Mouse (Mus musculus): ENCODE measurements around the gene Mea1. TPM values are rescaled to one million over a fixed set of nuclear protein-coding genes. Genes with fewer than 3 reads are reported as not detected.

Mea1 gene
- 133 and 151 TPM in 2 replicates for polyA plus RNA-seq (2015; fragmentation: Nextera tagmentation; extraction: Ambion mirVana)

DNA sequence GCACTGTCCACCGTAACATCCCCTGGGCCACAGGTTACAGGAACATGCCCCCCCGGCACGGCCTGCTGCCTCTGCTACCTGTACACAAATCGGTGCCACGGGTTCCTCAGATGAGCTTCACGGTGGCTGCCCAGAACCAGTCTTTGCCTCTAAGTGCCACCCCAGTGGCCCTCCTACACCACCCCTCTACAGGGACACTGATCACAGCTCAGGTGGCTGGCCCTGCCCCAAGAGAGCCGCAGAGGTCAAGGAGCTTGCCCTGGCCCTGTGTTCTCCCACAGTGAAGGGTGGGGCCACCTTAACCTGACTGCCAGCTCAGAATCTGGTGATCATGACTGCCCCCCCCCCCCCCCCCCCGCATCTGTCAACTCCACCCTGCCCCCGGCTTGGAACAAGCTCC is at the start of gene Mea1:
TSS of gene Mea1 (plus strand) at position 378 of the 400 bp plus-strand sequence.
- Histone ChIP-seq H3K36me3 (peaks cover 32% of the 10 kb centered on the region), H3K27me3 (replicated peaks) (no peaks in the 10 kb centered on the region), H3K4me3 (replicated peaks) (peak within 1 kb of the TSS; percentile 89), H3K27ac (no peak within 1 kb of the TSS; the same call in 1 of the 2 replicates), H3K4me2 (replicated peaks) (peak within 1 kb of the TSS; percentile 71), H3K9ac (peak within 1 kb of the TSS; percentile 76), H3K4me1 (replicated peaks) (peaks cover 36% of the 10 kb centered on the region), H3K9me3 (no peaks in the 10 kb centered on the region)
- 82% methylated on average over 8 of the region's 9 CpGs for WGBS
- ATAC-seq = no peak

DNA sequence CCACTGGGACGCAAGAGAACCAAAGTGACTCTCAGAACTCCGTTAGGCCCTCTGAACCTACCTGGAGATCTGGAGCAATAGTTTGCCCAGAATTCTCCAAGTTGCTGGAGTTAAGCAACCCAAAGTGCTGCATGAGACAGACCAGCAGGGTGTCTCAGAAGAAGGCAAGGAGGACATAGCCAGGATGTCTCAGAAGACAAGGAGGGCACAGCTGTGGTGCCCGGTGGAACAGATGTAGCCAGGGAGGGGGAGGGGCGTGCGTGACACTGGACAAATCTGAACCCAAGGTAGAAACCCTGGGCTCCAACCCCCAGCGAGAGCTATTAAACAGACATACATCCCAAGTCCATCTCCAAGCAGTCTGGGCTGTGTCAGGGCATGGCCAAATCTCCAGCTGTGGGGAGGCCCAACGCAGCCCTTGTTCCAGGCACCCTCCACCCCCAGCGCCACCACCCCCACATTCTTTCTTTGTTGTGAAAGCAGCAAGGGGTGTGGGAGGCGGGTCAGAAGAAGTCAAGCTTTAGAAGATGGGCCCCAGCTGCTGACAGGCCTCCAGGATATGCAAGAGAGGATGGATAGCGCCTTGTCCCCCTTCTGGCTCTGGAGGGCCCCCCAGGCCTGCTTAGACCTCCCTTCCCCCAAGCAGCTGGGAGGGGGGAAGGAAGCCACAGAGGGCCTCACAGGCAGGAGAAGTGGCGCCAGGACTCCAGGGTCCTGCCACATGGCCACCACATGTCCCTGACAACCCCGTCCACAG is 48.7 kb upstream of the Mea1 start:
- Histone ChIP-seq H3K36me3 (peaks cover 4% of the 10 kb centered on the region), H3K4me1 (replicated peaks) (peaks cover 31% of the 10 kb centered on the region), H3K4me2 (replicated peaks) (peak overlapping the region; percentile 77), H3K27me3 (replicated peaks) (no peaks in the 10 kb centered on the region), H3K9me3 (no peaks in the 10 kb centered on the region), H3K9ac (peak overlapping the region; percentile 34; the same call in 1 of the 2 replicates), H3K4me3 (replicated peaks) (peak overlapping the region; percentile 95), H3K27ac (peak overlapping the region; percentile 95)
- ATAC-seq = peak; percentile 81
- 12% methylated on average over 12 of the region's 12 CpGs for WGBS

DNA sequence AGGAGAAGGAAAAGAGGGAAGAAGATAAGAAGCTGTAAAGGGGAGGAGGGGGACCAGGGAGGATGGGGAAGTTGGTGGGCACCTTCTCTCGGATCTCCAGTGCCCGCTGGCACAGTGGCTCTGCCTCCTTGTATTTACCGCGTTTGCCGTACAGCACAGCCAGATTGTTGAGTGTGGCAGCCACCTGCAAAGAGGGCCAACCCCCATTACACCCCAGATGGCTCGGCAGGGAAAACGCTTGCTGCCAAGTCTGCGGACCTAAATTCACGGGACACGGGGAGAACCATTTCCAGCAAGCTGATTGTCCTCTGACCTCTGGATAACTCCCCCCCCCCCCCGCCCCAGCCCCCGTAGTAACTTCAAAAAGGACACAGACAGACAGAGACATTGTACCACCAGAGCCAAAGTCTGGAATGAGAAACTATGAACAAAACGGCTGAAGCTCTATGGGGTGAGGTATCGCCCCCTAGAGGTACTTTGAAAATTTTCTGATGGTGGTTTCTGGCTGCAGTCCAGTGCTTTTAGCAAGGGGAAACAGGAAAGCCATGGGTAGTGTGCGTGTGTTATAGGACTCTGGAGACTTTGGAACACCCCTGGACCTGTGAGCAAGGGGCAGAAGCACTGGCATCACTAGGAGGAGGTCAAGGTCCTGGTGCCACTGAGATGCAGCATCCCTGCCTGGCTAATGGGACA is 41.6 kb upstream of the Mea1 start:
- peak; percentile 48 for ATAC-seq
- H3K4me3 ChIP-seq (replicated peaks) = no peak overlapping the region

DNA sequence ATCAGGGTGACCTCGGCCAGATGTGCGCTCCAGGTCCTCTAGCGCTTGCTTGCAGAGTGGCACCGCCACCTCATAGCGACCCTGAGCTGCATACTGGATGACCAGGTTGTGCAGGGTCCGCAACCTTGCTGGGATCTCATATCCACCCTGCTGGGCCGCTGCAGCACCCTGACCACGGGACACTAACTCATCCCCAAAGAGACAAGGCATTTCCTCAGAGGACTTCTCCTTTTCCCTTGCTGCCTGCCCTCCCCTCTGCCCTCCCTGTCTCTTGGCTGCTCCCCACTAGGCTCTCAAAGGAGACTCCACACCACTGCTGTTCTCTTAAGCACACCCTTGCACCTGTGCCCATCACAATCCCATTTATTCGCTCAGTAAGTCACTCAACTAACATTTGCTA is 38.7 kb upstream of the Mea1 start:
- Histone ChIP-seq H3K9me3 (no peaks in the 10 kb centered on the region), H3K27ac (no peak overlapping the region), H3K4me1 (replicated peaks) (peaks cover 6% of the 10 kb centered on the region), H3K4me3 (replicated peaks) (no peak overlapping the region), H3K4me2 (replicated peaks) (no peak overlapping the region), H3K9ac (no peak overlapping the region), H3K36me3 (peaks cover 32% of the 10 kb centered on the region), H3K27me3 (replicated peaks) (no peaks in the 10 kb centered on the region)
- ATAC-seq = no peak
- WGBS = 79% methylated on average over 9 of the region's 9 CpGs

More for the DNA sequence above, 41.6 kb upstream of the Mea1 start:
- Histone ChIP-seq H3K9me3 (no peaks in the 10 kb centered on the region), H3K27ac (no peak overlapping the region), H3K4me1 (replicated peaks) (no peaks in the 10 kb centered on the region; the same call in 1 of the 2 replicates), H3K36me3 (peaks cover 34% of the 10 kb centered on the region), H3K4me2 (replicated peaks) (0 out of 2 replicates have a peak overlapping the region, but pooled peaks have one; percentile 24), H3K27me3 (replicated peaks) (no peaks in the 10 kb centered on the region), H3K9ac (no peak overlapping the region)
- WGBS = 28% methylated on average over 15 of the region's 15 CpGs

DNA sequence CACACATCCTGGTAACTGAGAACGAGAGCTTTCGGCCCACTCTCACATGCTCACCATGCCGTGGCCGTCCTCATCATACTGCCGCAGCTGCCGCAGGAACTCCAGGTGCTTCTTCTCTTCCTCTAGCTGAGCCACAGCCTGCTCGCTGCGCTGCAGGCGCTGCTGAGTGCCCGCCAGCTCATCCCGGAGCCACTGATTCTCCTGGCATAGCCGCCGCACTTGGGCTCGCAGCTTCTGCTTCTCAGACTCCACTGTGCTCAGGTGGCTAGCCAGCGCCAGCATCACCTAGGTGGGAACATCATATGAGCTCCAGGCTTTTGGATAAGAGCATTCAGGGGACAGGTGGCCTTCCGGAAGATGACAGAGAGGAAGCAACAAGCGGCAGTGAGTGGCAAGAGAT is 36.5 kb upstream of the Mea1 start:
- Histone ChIP-seq H3K4me3 (replicated peaks) (no peak overlapping the region), H3K4me2 (replicated peaks) (no peak overlapping the region), H3K27me3 (replicated peaks) (no peaks in the 10 kb centered on the region), H3K9me3 (no peaks in the 10 kb centered on the region), H3K36me3 (peaks cover 23% of the 10 kb centered on the region; the same call in 1 of the 2 replicates), H3K9ac (no peak overlapping the region), H3K4me1 (replicated peaks) (peaks cover 15% of the 10 kb centered on the region), H3K27ac (no peak overlapping the region)
- ATAC-seq = no peak
- 89% methylated on average over 17 of the region's 17 CpGs for WGBS

DNA sequence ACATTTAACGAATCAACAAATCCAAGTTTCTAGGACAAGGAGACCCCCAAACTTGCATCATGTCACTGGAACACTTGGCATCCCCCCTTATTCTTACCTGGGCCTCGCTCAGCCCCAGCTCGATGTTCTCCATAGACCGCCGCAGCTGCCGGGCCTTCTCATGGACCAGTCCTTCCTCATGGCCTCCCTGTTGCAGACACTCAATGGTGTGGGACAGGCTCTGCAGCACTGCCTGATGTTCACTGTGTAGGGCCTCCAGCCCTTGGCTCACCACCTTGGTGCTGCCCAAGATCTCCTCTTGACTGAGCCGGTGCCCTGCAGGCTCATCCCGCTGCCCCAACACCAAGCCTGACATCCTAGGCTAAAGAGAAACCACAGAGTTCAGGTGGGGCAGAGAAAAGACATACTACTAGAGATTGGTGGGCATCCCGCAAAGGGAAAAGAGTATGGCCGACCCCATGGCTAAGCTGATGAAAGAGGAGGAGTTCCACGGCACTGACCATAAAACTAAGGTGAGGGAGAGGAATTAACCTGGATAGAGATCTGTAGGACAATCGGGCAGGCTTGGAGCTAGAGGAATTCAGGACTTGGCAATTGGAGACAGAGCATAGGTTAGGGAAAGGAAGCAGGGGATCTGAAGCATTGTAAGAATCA is 34.3 kb upstream of the Mea1 start:
- peak overlapping the region; percentile 85 for H3K4me3 ChIP-seq (replicated peaks)
- H3K9me3 ChIP-seq = no peaks in the 10 kb centered on the region
- WGBS = 75% methylated on average over 12 of the region's 12 CpGs
- H3K27me3 ChIP-seq (replicated peaks) = no peaks in the 10 kb centered on the region
- H3K4me1 ChIP-seq (replicated peaks) = peaks cover 17% of the 10 kb centered on the region
- peak overlapping the region; percentile 55 for H3K9ac ChIP-seq
- peaks cover 27% of the 10 kb centered on the region; the same call in 1 of the 2 replicates for H3K36me3 ChIP-seq
- peak overlapping the region; percentile 84 for H3K27ac ChIP-seq
- H3K4me2 ChIP-seq (replicated peaks) = peak overlapping the region; percentile 75
- ATAC-seq = no peak

DNA sequence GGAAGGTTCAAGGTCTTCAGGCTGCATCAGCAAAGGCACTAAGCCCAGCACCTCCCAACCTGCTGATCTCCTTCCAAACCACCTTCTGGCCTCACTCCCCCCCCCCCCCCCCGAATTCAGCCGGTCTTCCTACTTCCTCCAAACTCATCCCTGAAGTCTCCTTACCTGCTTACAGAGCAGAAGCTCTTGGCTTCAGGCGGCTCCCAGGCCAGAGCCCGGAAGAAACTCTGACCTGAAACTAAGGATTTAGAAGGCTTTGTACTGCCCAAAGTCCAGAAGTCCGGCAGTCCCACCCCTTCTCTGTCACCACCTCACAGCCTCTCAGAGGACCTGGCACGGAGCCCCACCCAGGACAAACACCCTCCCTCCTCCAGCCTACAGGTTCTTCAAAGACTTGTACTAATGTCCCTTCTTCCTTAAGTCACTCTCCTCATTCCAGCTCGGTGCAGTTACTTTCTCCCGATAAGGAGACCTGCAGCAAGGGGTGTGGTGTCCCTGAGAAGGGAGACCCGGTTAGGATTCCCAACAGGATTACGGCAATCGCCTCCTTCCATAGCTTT is 33.6 kb upstream of the Mea1 start:
- Histone ChIP-seq H3K9ac (peak overlapping the region; percentile 55), H3K36me3 (peaks cover 22% of the 10 kb centered on the region; the same call in 1 of the 2 replicates), H3K4me1 (replicated peaks) (peaks cover 21% of the 10 kb centered on the region), H3K9me3 (no peaks in the 10 kb centered on the region), H3K4me3 (replicated peaks) (peak overlapping the region; percentile 85), H3K27ac (peak overlapping the region; percentile 84), H3K27me3 (replicated peaks) (no peaks in the 10 kb centered on the region), H3K4me2 (replicated peaks) (peak overlapping the region; percentile 75)
- peak; percentile 82 for ATAC-seq
- 9% methylated on average over 11 of the region's 11 CpGs for WGBS

DNA sequence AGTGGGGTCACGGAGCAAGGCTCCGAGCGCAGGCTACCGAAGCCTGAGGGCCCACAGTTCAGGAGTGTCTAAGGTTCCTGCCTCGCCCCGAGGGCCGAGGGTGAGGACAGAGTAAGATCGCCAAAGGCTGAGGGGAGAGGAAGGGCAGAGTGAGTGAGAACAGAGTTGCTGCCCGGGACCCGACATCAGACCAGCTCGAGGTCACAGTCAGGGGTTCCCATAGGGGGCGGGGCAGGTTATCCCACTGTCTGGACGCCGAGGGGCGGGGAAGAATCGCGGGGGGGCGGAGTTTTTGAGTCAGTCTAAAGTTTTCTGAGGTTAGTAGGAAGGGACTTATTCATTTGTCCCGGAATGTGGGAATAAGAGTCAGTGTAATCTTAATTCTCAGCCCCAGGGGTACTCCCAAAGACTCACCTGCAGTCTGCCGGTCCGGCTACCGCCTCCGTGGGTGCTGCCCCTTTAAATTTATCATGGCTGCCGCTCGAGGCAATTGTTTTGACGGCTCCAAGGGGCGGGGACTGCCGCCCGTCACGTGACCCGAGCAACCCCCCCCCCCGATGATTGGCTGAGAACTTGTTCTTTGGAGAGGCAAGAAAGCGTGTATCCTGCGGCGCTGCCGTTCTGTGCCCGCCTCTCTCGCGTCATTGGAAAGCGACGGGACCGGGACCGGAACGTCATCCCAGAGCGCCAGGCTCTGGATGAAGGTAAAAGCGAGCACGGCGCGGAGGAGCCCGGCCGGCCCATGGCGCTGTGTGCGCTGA is 32.9 kb upstream of the Mea1 start, which contains the start of the genes Klc4 and Mrpl2:
TSS of gene Klc4 (minus strand) at position 462 of the 761 bp plus-strand sequence.
TSS of gene Mrpl2 (plus strand) at position 669 of the 761 bp plus-strand sequence.
- WGBS = under 1% methylated on average over 53 of the region's 53 CpGs

DNA sequence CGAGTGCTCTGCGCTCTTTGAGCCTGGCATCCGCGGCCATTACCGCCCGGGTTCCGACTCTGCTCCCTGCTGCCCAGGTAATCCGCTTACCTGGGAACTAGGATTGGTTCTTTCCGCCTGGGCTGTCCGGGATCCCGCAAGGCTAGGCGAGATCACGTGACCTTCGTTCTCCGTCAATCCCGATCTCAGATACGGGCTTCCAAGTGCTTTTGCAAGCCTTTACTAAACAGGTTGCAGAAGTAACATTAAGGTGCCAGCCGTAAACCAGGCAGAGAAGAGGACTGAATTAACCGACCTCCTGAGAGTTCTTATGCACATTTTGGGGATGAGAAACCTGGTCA is 32.3 kb upstream of the Mea1 start:
- peaks cover 11% of the 10 kb centered on the region; the same call in 1 of the 2 replicates for H3K36me3 ChIP-seq
- peak overlapping the region; percentile 85 for H3K4me3 ChIP-seq (replicated peaks)
- H3K4me2 ChIP-seq (replicated peaks) = peak overlapping the region; percentile 73
- ATAC-seq = peak; percentile 26
- peak overlapping the region; percentile 92 for H3K9ac ChIP-seq
- H3K4me1 ChIP-seq (replicated peaks) = peaks cover 27% of the 10 kb centered on the region
- no peaks in the 10 kb centered on the region for H3K27me3 ChIP-seq (replicated peaks)
- peak overlapping the region; percentile 89 for H3K27ac ChIP-seq
- H3K9me3 ChIP-seq = no peaks in the 10 kb centered on the region
- under 1% methylated on average over 19 of the region's 19 CpGs for WGBS

More for the DNA sequence above, 32.9 kb upstream of the Mea1 start, which contains the start of the genes Klc4 and Mrpl2:
- peak within 1 kb of the TSS; percentile 75 for H3K4me2 ChIP-seq (replicated peaks)
- peaks cover 16% of the 10 kb centered on the region; the same call in 1 of the 2 replicates for H3K36me3 ChIP-seq
- no peaks in the 10 kb centered on the region for H3K27me3 ChIP-seq (replicated peaks)
- no peaks in the 10 kb centered on the region for H3K9me3 ChIP-seq
- H3K9ac ChIP-seq = peak within 1 kb of the TSS; percentile 92
- ATAC-seq = peak; percentile 75
- peak within 1 kb of the TSS; percentile 85 for H3K4me3 ChIP-seq (replicated peaks)
- H3K27ac ChIP-seq = peak within 1 kb of the TSS; percentile 89
- H3K4me1 ChIP-seq (replicated peaks) = peaks cover 24% of the 10 kb centered on the region

DNA sequence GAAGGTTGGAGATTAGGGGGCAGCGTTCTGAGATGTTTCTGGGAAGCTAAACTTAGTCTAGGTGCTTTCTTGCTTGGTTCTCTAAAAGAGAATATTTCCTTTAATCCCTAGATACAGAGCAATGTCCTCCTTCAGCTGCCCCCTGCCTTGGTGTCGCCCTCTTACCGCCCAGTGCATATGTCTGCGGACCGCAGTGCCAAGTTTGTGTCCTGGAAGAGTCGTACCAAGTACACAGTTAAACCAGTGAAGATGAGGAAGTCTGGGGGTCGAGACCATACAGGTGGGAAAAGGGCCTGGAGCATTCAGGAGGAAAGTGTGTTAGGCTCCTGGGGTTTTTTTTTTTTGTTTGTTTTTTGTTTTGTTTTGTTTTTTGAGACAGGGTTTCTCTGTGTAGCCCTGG is 31.3 kb upstream of the Mea1 start:
- Histone ChIP-seq H3K36me3 (peaks cover 6% of the 10 kb centered on the region; the same call in 1 of the 2 replicates), H3K27me3 (replicated peaks) (no peaks in the 10 kb centered on the region), H3K9me3 (no peaks in the 10 kb centered on the region), H3K4me1 (replicated peaks) (peaks cover 37% of the 10 kb centered on the region), H3K4me3 (replicated peaks) (0 out of 2 replicates have a peak overlapping the region, but pooled peaks have one; percentile 85), H3K9ac (no peak overlapping the region), H3K27ac (no peak overlapping the region), H3K4me2 (replicated peaks) (peak overlapping the region; percentile 73; the same call in 1 of the 2 replicates)
- 91% methylated on average over 7 of the region's 7 CpGs for WGBS
- no peak for ATAC-seq

DNA sequence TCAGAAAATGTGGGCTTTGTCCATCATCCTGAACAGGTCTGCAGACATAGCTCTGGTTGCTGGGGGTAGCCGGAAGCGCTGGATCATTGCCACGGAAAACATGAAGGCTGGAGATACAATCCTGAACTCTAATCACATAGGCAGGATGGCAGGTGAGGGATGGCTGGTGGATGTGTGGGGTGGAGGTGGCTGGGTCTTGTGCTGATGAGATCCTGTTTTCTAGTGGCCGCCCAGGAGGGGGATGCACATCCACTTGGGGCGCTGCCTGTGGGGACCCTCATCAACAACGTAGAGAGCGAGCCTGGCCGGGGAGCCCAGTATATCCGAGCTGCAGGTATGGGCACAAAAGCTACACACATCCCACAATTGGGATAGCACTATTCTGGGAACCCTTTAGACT is 30.2 kb upstream of the Mea1 start:
- ATAC-seq = no peak
- H3K4me3 ChIP-seq (replicated peaks) = no peak overlapping the region
- no peak overlapping the region for H3K27ac ChIP-seq
- peaks cover 43% of the 10 kb centered on the region for H3K4me1 ChIP-seq (replicated peaks)
- H3K4me2 ChIP-seq (replicated peaks) = no peak overlapping the region
- H3K9me3 ChIP-seq = no peaks in the 10 kb centered on the region
- no peaks in the 10 kb centered on the region for H3K27me3 ChIP-seq (replicated peaks)
- no peak overlapping the region for H3K9ac ChIP-seq
- WGBS = 93% methylated on average over 9 of the region's 9 CpGs
- peaks cover 17% of the 10 kb centered on the region; the same call in 1 of the 2 replicates for H3K36me3 ChIP-seq

Measured in intestine, embryonic 15.5 days (tissue).